Mouse (Mus musculus): ENCODE data around the gene Wnt5a. TPM values are rescaled to one million over a fixed set of nuclear protein-coding genes. Genes with fewer than 3 reads are reported as not detected.

Gene Wnt5a
- total RNA-seq, 2 experiments from 2014 or later, result not detected

- no peak for ATAC-seq (replicated peaks; ENCODE audit: poor library complexity, severe bottlenecking)
These were observed 37.7 kb downstream of the Wnt5a start for GRCm38 (mm10) chr14:28542117-28542741.

GRCm38 (mm10) chr14:28561861-28562260, 57.3 kb downstream of the Wnt5a start:
- no peak for ATAC-seq (replicated peaks; ENCODE audit: poor library complexity, severe bottlenecking)
